Mouse (Mus musculus) cerebellum, adult 2 months (tissue): Measurements from ENCODE around the gene Mrtfa. TPM values are rescaled to one million over a fixed set of nuclear protein-coding genes. Genes with fewer than 3 reads are reported as not detected.
A peak's percentile ranks its signal among the peaks of the same experiment; 100 is the strongest.

Source experiments
- DNase-seq, 2 experiments: peaks; one replicate each; pipeline ENCODE4 v3.0.0; 2021
- H3K27ac ChIP-seq: fragments of 200-500 bp; 2 replicates; pipeline ENCODE4 v1.5.1; 2012; ENCODE audit warnings: low read length, control low read depth, inconsistent platforms; ENCODE audit not compliant: insufficient read depth
- H3K27me3 ChIP-seq: fragments of 200-500 bp; 2 replicates; pipeline ENCODE4 v1.6.1; 2012; ENCODE audit warnings: inconsistent platforms, mild to moderate bottlenecking, low read length, moderate library complexity; ENCODE audit not compliant: control insufficient read depth, insufficient read depth
- H3K4me1 ChIP-seq: fragments of 200-500 bp; 2 replicates; pipeline ENCODE4 v1.6.1; 2011; ENCODE audit warnings: low read length; ENCODE audit not compliant: control insufficient read depth, insufficient read depth
- H3K4me3 ChIP-seq: fragments of 200-500 bp; replicated peaks from 2 replicates; pipeline ENCODE3; 2011; ENCODE audit warnings: mild to moderate bottlenecking, low read depth, low read length, control low read depth; ENCODE audit not compliant: insufficient read depth
- CTCF ChIP-seq: fragments of 200-500 bp; IDR thresholded peaks from 2 replicates; pipeline ENCODE4 v1.5.1; 2011; ENCODE audit warnings: low read depth, mild to moderate bottlenecking, control low read depth, low read length, moderate library complexity, borderline replicate concordance; ENCODE audit not compliant: insufficient read depth
- POLR2A ChIP-seq: fragments of 200-500 bp; IDR thresholded peaks from 2 replicates; pipeline ENCODE4 v1.6.1; 2011; ENCODE audit warnings: low read length, control low read depth, borderline replicate concordance; ENCODE audit not compliant: insufficient read depth
- WGBS: fragments of 180-500 bp; shearing (Covaris S2); methylation state at CpG from one replicate; pipeline ENCODE4 v1.1.7; 2018; 5-methylcytosine and 5-hydroxymethylcytosine counted together
- polyA plus RNA-seq: library from polyadenylated mRNA; depleted of rRNA; stranded (reverse); fragments of >200 nt; gene quantifications from 2 replicates; pipeline ENCODE4 v1.2.3, GENCODE M21; 2012

Gene Mrtfa
- polyA plus RNA-seq, 1 experiment, result 20.0 TPM

DNA sequence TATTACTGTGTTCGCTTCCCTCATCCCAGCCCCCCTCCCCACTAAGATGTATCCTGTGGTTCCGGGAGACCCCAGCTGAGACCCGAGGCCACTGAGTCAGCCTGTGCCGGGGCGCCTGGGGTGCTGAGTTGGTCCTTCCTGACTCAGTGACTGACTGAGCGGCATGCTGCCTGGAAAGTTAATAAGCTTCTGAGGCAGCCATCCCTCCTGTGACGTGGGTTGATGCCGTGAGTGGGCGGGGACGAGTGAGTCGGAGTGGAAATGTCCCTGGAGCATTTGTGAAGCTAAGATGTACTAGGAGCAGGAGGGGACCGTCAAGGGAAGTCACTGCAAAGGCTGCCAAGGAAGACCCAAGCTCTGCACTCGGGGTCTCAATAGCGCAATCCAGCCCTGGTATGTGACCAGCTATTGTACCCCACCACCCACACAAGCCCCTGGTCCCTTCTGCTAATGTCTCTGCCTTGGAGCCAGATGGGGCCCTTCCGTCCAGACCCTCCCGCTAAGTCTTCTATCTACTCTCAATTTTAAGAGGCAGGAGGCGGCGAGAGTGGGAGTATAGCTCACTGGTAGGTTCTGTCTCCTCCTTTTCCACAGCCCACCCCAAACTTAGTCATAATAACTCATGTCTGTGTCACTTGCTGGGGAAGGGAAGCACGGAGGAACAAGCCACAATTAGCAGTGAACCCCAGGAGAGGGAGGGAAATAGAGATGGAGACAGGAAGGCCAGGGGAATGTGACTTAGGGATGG, 26.5 kb upstream of the Mrtfa start:
- Histone ChIP-seq H3K4me1 (no peaks in the 10 kb centered on the region), H3K27me3 (no peaks in the 10 kb centered on the region), H3K4me3 (no peak overlapping the region), H3K27ac (no peak overlapping the region)
- 77% methylated on average over 19 of the region's 19 CpGs for WGBS
- DNase-seq, result no peak
- no peak for TF ChIP-seq CTCF
- TF ChIP-seq POLR2A, result no peak

DNA sequence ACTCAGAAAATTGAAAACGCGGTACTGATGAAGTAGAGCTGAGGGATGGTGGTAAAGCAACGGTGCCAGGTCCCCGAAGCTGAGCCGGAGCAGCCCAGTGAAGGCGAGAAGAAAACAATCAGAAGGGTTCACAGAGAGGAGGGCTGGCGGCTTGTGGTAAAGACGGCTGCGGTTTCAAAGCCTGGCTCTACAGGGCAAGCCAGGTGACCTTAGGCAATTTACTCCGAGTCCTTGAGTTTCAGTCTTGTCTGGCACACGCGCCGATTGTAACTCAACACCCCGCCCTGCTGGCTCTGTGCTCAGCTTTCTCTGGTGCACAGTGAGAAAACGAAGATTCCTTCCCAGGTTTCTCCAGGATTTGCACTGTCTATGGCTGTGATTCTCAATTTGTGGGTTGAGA, 22.4 kb upstream of the Mrtfa start:
- no peak overlapping the region for H3K27ac ChIP-seq
- DNase-seq, result no peak
- no peak overlapping the region for H3K4me3 ChIP-seq
- WGBS, result 80% methylated on average over 15 of the region's 15 CpGs
- H3K4me1 ChIP-seq, result no peaks in the 10 kb centered on the region; the same call in 1 of the 2 replicates
- TF ChIP-seq CTCF (no peak), POLR2A (no peak)
- no peaks in the 10 kb centered on the region for H3K27me3 ChIP-seq

GRCm38 (mm10) chr15:81210496-81210895, 19.9 kb upstream of the Mrtfa start:
- no peak for DNase-seq
- Histone ChIP-seq H3K4me1 (no peaks in the 10 kb centered on the region; the same call in 1 of the 2 replicates), H3K27ac (no peak overlapping the region), H3K4me3 (no peak overlapping the region), H3K27me3 (no peaks in the 10 kb centered on the region)
- TF ChIP-seq CTCF (no peak), POLR2A (no peak)
- WGBS, result 46% methylated on average over 5 of the region's 5 CpGs

- 96% methylated on average over 5 of the region's 5 CpGs for WGBS
- Histone ChIP-seq H3K4me1 (no peaks in the 10 kb centered on the region; the same call in 1 of the 2 replicates), H3K27ac (no peak overlapping the region), H3K4me3 (no peak overlapping the region), H3K27me3 (no peaks in the 10 kb centered on the region)
- no peak for DNase-seq
- TF ChIP-seq CTCF (no peak), POLR2A (no peak)
Observed at GRCm38 (mm10) chr15:81202462-81202861, 11.9 kb upstream of the Mrtfa start.

- DNase-seq, result peak; percentile 45 to 49
- TF ChIP-seq POLR2A, result no peak
- 0 out of 2 replicates have a peak, but pooled peaks have one; percentile 17 for TF ChIP-seq CTCF
- Histone ChIP-seq H3K27ac (no peak overlapping the region), H3K4me3 (no peak overlapping the region), H3K4me1 (no peaks in the 10 kb centered on the region; the same call in 1 of the 2 replicates), H3K27me3 (no peaks in the 10 kb centered on the region)
- 22% methylated on average over 4 of the region's 4 CpGs for WGBS
Observed at GRCm38 (mm10) chr15:81199372-81199959, 8.9 kb upstream of the Mrtfa start.

DNA sequence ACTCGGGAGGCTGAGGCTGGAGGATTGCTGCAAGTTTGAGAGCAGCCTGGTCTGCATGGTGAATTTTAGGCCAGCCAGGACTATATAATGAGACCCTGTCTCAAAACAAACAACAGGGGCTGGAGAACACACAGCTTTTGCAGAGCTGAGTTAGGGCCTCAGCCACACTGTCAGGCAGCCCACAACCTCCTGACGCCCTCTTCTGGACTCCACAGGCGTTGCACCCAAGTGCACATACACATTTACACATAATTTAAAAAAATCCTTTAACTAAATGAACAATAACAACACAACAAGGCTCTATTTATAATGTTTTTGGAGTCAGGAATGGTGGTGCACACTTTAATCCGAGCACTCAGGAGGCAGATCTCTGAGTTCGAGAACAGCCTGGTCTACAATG, 7.9 kb upstream of the Mrtfa start:
- no peak for TF ChIP-seq CTCF
- no peak for TF ChIP-seq POLR2A
- WGBS, result 94% methylated on average over 5 of the region's 5 CpGs

GRCm38 (mm10) chr15:81197197-81197596, 6.6 kb upstream of the Mrtfa start:
- 89% methylated on average over 10 of the region's 10 CpGs for WGBS
- Histone ChIP-seq H3K27me3 (no peaks in the 10 kb centered on the region), H3K4me1 (no peaks in the 10 kb centered on the region; the same call in 1 of the 2 replicates), H3K4me3 (no peak overlapping the region), H3K27ac (no peak overlapping the region)
- no peak for DNase-seq
- TF ChIP-seq POLR2A, result no peak
- TF ChIP-seq CTCF, result no peak

More for the DNA sequence above, 7.9 kb upstream of the Mrtfa start:
- H3K27ac ChIP-seq, result no peak overlapping the region
- no peak for DNase-seq
- H3K27me3 ChIP-seq, result no peaks in the 10 kb centered on the region
- H3K4me1 ChIP-seq, result no peaks in the 10 kb centered on the region; the same call in 1 of the 2 replicates
- H3K4me3 ChIP-seq, result no peak overlapping the region

- no peak for TF ChIP-seq CTCF
- no peak for TF ChIP-seq POLR2A
- Histone ChIP-seq H3K27me3 (no peaks in the 10 kb centered on the region), H3K4me1 (no peaks in the 10 kb centered on the region; the same call in 1 of the 2 replicates), H3K4me3 (no peak overlapping the region), H3K27ac (no peak overlapping the region)
- 38% methylated on average over 4 of the region's 4 CpGs for WGBS
- no peak for DNase-seq
Observed at GRCm38 (mm10) chr15:81195447-81195846, 4.9 kb upstream of the Mrtfa start.
